Mouse (Mus musculus) heart, adult 2 months (tissue): ENCODE results near the gene Ripor1.

Experiments used
- CTCF ChIP-seq: fragments of 200-600 bp; IDR thresholded peaks from 2 replicates; pipeline ENCODE4 v1.8.1; 2022; ENCODE audit warnings: antibody characterized with exemption, mild to moderate bottlenecking, moderate library complexity
- EP300 ChIP-seq: fragments of 200-500 bp; IDR thresholded peaks from 2 replicates; pipeline ENCODE4 v1.6.1; 2011; ENCODE audit warnings: low read depth, low read length, control low read depth; ENCODE audit not compliant: insufficient read depth
- POLR2A ChIP-seq: fragments of 200-500 bp; IDR thresholded peaks from 2 replicates; pipeline ENCODE4 v1.6.1; 2011; ENCODE audit warnings: mild to moderate bottlenecking, low read depth, low read length, control low read depth; ENCODE audit not compliant: insufficient read depth

- 0 out of 2 replicates have a peak, but pooled peaks have one; percentile 7 for TF ChIP-seq POLR2A
- TF ChIP-seq CTCF, result no peak; the same call in 1 of the 2 replicates
- peak; percentile 92 for TF ChIP-seq EP300
Measured at GRCm38 (mm10) chr8:105622421-105622920, 17.4 kb downstream of the Ripor1 start.
